Mouse (Mus musculus) lung, adult 2 months (tissue): ENCODE results near the gene Pnpla3. TPM values are rescaled to one million over a fixed set of nuclear protein-coding genes. Genes with fewer than 3 reads are reported as not detected.
A peak's percentile ranks its signal among the peaks of the same experiment; 100 is the strongest.

Source experiments
- DNase-seq: peaks from one replicate; pipeline ENCODE4 v3.0.0; 2022
- H3K4me1 ChIP-seq: fragments of 200-500 bp; 2 replicates; pipeline ENCODE4 v1.6.1; 2011; ENCODE audit warnings: low read length; ENCODE audit not compliant: control insufficient read depth, insufficient read depth
- H3K4me3 ChIP-seq: fragments of 200-500 bp; replicated peaks from 2 replicates; pipeline ENCODE3; 2011; ENCODE audit warnings: low read depth, mild to moderate bottlenecking, control low read depth, low read length; ENCODE audit errors: extremely low read depth
- CTCF ChIP-seq: fragments of 200-500 bp; IDR thresholded peaks from 2 replicates; pipeline ENCODE4 v1.5.1; 2011; ENCODE audit warnings: mild to moderate bottlenecking, low read length, control low read depth; ENCODE audit not compliant: insufficient read depth
- POLR2A ChIP-seq: fragments of 200-500 bp; IDR thresholded peaks from 2 replicates; pipeline ENCODE4 v1.6.1; 2011; ENCODE audit warnings: low read depth, mild to moderate bottlenecking, control low read depth, low read length, borderline replicate concordance; ENCODE audit errors: extremely low read depth
- WGBS: fragments of 180-500 bp; shearing (Covaris S2); methylation state at CpG from one replicate; pipeline ENCODE4 v1.1.7; 2018; 5-methylcytosine and 5-hydroxymethylcytosine counted together
- polyA plus RNA-seq: library from polyadenylated mRNA; depleted of rRNA; stranded (reverse); fragments of >200 nt; gene quantifications from 2 replicates; pipeline ENCODE4 v1.2.3, GENCODE M21; 2012; rRNA removed

Pnpla3 gene
- 31.9 and 33.9 TPM in 2 replicates for polyA plus RNA-seq

DNA sequence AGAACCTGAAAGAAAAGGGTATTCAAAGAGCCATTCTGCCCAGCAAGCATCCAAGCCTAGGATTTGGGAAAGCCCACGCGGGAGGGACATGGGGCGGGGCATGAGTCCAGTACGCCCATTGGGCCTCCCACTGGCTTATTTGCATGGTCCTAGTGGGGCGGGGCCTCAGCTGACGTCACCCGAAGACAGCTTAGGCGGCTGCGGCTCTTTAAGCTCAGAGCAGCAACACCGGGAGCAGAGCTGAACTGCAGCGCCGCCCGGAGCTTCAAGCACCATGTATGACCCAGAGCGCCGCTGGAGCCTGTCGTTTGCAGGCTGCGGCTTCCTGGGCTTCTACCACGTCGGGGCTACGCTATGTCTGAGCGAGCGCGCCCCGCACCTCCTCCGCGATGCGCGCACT lies at the start of gene Pnpla3:
TSS of gene Pnpla3 (plus strand) at position 238 of the 400 bp plus-strand sequence.
- no peak for TF ChIP-seq CTCF
- peak; percentile 65; the same call in 1 of the 2 replicates for TF ChIP-seq POLR2A
- WGBS: 1% methylated on average over 28 of the region's 28 CpGs
- Histone ChIP-seq H3K4me3 (peak within 1 kb of the TSS; percentile 47), H3K4me1 (0 out of 2 replicates have a peak, but pooled peaks cover 3% of the 10 kb centered on the region)
- DNase-seq: peak; percentile 90

- TF ChIP-seq POLR2A (no peak), CTCF (peak; percentile 64; the same call in 1 of the 2 replicates)
- WGBS: 22% methylated on average over 6 of the region's 6 CpGs
- Histone ChIP-seq H3K4me3 (no peak overlapping the region), H3K4me1 (no peaks in the 10 kb centered on the region)
- DNase-seq: no peak
Measured at GRCm38 (mm10) chr15:84120612-84121011, 47.0 kb upstream of the Pnpla3 start.

DNA sequence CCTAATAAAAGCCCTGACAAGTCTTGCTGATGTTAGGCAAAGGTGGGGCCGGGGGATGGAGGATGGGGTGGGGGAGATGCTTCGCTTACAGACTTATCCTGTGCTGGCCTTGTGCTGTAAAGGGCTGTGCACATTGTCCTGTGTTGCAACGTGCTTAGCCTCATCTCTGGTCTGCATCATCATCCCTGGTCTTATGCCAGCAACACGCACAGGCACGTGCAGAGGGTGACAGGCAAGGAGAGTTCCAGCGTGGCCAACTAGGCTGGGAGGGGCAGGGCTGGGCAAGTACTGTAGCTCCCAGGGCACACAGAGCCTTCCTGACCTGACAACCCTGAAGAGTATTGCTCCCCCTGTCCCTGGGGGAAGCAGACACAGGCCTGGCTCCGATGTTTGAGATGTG lies 46.6 kb upstream of the Pnpla3 start:
- WGBS: 59% methylated on average over 7 of the region's 7 CpGs
- Histone ChIP-seq H3K4me1 (no peaks in the 10 kb centered on the region), H3K4me3 (no peak overlapping the region)
- no peak for DNase-seq
- no peak for TF ChIP-seq CTCF
- no peak for TF ChIP-seq POLR2A

- TF ChIP-seq POLR2A: no peak
- no peak for TF ChIP-seq CTCF
- WGBS: 58% methylated on average over 8 of the region's 8 CpGs
- Histone ChIP-seq H3K4me3 (no peak within 1 kb of the TSS), H3K4me1 (no peaks in the 10 kb centered on the region)
- no peak for DNase-seq
Measured at GRCm38 (mm10) chr15:84123075-84123474, 44.6 kb upstream of the Pnpla3 start, which contains the start of gene Pnpla5. Gene Pnpla5 (minus strand): TSS chr15:84123175.

DNA sequence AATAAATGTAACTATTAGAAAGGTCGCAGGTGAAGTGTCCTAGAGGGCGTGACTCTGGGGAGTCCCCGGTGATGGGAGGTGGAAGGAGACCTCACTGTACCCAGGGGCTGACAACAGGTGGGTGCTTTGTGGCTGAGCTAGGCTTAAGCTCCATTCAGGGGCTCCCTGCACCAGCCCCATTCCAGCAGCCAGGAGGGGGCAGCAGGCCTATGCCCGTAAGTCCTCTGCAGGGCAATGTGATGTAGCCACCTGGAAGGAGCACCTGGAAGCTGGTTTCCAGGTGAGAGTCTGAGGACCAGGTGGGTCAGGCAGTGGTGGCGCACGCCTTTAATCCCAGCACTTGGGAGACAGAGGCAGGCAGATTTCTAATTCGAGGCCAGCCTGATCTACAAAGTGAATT lies 43.6 kb upstream of the Pnpla3 start:
- WGBS: 68% methylated on average over 7 of the region's 7 CpGs
- TF ChIP-seq POLR2A (no peak), CTCF (no peak)
- DNase-seq: no peak
- no peaks in the 10 kb centered on the region for H3K4me1 ChIP-seq
- no peak overlapping the region for H3K4me3 ChIP-seq

DNA sequence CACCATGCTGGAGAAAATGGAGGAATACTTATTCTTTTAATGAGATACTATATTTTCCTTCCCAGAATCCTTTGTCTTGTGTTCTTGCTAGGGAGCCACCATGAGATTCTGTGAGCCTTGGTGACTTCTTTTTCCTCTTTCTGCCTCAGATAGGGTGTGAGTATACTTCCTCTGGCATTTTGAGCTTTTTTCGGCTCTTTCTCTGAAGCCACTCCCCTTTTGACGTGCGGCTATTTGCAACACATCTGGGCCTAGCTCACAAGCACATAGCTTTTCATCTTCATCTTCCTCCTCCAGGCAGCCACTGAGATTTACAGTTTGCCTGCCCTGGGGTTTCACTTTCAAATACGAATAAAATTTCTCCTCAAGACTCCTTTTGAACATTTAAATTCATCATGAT lies 41.2 kb upstream of the Pnpla3 start:
- DNase-seq: no peak
- Histone ChIP-seq H3K4me1 (no peaks in the 10 kb centered on the region; the same call in 1 of the 2 replicates), H3K4me3 (no peak overlapping the region)
- 52% methylated on average over 4 of the region's 4 CpGs for WGBS
- TF ChIP-seq CTCF (no peak), POLR2A (no peak)

GRCm38 (mm10) chr15:84126871-84127270 lies 40.8 kb upstream of the Pnpla3 start:
- H3K4me1 ChIP-seq: no peaks in the 10 kb centered on the region; the same call in 1 of the 2 replicates
- DNase-seq: no peak
- WGBS: 27% methylated on average over 5 of the region's 5 CpGs
- no peak overlapping the region for H3K4me3 ChIP-seq
- no peak for TF ChIP-seq CTCF
- TF ChIP-seq POLR2A: no peak

DNA sequence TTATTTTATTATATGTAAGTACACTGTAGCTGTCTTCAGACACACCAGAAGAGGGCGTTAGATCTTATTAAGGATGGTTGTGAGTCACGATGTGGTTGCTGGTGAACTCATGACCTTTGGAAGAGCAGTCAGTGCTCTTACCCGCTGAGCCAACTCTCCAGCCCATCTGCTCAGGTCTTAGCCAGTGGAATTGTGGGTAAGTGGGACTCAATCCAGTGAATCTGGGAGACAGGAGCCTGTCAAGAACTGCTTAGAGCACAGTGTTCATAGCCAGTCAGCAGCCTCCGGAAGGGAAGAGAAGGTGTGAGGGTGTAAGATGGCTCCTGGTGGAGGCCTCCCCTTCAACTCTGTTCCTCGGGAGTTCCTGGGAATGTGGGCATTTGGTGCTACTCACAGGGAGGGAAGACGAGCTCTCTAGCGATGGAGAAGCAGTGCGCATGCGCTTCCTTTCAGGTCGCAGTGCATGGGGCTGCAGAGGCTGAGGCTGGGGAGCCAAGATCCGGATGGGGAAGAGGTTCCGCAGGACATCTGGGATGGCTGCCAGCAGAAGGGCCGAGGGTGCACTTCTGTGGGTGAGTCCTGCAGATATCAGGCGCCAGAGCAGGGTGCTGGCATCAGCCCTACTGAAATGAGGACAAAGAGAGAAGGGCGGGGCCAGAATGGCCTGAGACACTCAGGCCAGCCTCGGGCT lies 36.4 kb upstream of the Pnpla3 start:
- Histone ChIP-seq H3K4me1 (no peaks in the 10 kb centered on the region; the same call in 1 of the 2 replicates), H3K4me3 (no peak overlapping the region)
- no peak for TF ChIP-seq CTCF
- no peak for TF ChIP-seq POLR2A
- WGBS: 36% methylated on average over 16 of the region's 16 CpGs
- no peak for DNase-seq

- DNase-seq: no peak
- 80% methylated on average over 7 of the region's 7 CpGs for WGBS
- TF ChIP-seq CTCF (no peak), POLR2A (no peak)
Measured at GRCm38 (mm10) chr15:84131971-84132370, 35.7 kb upstream of the Pnpla3 start.

DNA sequence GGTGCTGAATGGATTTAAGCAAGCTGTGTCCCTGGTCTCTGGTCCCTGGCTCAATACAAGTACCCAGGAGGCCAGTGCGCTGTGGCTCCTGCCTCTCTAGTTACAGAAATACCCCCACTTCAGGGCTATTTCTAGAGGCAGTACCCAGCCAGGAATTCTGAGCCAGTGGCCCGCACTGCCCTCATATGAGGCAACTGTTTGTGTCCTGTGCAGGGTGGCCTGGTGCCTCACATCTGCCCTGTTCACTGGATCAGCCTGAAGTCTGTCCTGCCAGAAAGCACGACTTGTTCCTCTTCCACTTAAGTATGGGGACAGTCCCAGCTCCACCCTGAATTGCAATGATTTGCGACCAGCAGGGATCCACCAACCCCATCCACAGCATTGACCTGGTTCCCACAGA lies 34.2 kb upstream of the Pnpla3 start:
- TF ChIP-seq POLR2A: no peak
- no peak for TF ChIP-seq CTCF
- Histone ChIP-seq H3K4me1 (no peaks in the 10 kb centered on the region; the same call in 1 of the 2 replicates), H3K4me3 (no peak overlapping the region)
- 62% methylated on average over 4 of the region's 4 CpGs for WGBS
- DNase-seq: no peak

More at GRCm38 (mm10) chr15:84131971-84132370, 35.7 kb upstream of the Pnpla3 start:
- H3K4me1 ChIP-seq: no peaks in the 10 kb centered on the region; the same call in 1 of the 2 replicates
- H3K4me3 ChIP-seq: no peak overlapping the region
